Mouse (Mus musculus) cerebellum, postnatal 25 days (tissue): ENCODE results near the gene Cyp2w1.
"Not testable (repeated sequence)": the region's sequence is repeated elsewhere in the genome, so short reads cannot be mapped to it uniquely, and the experiment has no call there.

ENCODE experiments used
- DNase-seq, 2 experiments: peaks; one replicate each; pipeline ENCODE4 v3.0.0; 2021; ENCODE audit warnings: mixed read lengths in 2 of 2

Cyp2w1 gene

DNA sequence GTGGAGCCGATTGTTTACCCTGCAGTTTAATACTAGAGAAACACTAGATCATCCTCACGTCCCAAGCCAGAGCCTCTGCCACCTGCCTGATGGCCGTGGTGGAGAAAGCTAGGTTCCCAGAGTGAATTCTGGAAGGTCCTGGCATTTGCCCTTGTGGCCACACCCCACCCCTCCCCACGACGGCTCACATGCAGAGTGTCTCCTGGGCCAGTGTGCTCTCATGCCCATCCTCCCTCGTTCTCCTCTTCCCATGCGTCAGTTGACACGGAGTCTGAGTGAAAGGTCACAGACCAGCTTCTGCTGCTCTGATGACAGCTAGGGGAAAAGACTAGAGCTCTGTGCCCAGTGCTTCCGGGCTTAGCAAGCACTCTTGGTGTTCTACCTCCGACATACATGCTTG lies 32.1 kb downstream of the Cyp2w1 start:
- no peak for DNase-seq

DNA sequence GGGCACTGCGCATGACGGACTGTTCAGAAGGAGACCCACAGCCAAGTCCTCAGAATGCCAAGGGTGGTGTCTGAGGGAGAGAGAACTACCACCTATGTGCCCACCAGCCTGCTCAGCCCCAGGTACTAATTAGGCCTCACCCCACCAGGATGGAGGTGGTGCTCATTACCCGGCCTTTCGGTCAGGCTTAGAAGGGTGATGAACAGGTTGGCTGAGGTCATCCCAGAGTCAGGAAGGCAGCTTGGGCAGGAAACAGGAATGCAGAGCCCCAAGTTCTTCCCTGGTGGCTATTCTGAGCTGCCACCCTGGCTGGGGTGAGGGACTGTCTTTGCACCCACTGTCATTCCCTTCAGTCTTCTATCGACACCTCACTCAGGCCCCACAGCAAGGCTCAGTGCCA lies 33.6 kb downstream of the Cyp2w1 start:
- no peak for DNase-seq

DNA sequence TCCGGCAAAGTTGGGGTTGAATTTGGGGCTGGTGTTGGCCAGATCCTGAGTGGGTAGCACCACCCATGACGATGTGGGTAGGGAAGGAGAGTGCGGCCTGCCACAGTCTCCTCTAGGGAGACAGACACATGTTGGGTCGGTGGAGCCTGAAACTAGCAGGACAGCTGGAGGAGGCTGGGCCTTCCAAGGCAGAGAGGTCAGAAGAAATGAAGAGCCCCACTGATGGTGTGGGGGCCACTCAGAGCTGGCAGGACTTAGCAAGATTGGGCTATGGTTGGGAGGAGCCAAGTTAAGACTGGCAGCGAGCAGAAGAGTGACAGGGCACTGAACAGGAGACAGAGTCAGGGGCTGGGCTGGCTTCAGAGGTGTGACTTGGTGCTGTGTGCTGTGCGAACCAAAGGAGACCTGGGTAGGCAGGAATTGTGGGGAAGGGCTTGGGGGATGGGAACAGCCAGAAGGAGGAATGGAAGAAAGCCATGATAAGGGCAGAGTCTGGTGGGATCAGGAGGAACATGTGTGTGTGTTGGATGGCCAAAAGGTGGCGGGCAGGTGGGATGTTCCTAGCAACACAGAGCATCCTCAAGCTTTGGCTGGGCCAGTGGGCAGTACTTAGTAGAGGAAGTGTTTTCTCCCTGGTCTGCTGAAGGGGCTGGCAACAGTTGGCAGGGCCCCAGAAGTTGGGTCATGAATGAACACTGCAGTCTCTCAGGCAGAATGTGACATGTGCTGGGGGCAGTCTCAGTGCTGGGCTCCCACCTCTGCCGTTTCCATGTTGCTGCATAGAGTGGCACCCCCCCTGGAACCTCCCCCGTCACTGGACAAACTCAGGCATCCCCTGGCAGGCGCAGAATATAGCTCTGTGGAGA lies 35.1 kb downstream of the Cyp2w1 start:
- DNase-seq = peak in 1 of 2 experiments; percentile 53

GRCm38 (mm10) chr5:139388195-139388570 lies 35.8 kb downstream of the Cyp2w1 start:
- DNase-seq = no peak

GRCm38 (mm10) chr5:139388694-139389675 lies 36.6 kb downstream of the Cyp2w1 start:
- DNase-seq = no peak

DNA sequence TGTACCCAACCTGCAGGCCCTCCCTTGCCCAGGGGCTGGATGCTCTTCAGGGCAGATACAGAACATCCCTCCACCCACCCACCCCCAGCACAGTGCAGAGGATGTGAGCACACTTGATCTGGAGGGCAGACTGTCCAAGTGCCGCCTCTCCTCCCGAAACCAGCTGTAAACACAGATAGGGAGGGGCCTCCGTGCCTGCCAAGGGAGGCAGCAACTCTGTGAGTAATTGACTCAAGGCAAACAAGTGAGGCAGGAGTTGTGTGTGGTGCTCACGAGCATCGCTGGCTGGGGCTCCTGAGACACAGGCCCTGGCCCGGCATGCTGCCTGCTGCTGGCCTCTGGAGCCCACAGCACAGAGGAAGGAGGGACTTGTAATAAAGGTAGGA lies 37.3 kb downstream of the Cyp2w1 start:
- no peak for DNase-seq

DNA sequence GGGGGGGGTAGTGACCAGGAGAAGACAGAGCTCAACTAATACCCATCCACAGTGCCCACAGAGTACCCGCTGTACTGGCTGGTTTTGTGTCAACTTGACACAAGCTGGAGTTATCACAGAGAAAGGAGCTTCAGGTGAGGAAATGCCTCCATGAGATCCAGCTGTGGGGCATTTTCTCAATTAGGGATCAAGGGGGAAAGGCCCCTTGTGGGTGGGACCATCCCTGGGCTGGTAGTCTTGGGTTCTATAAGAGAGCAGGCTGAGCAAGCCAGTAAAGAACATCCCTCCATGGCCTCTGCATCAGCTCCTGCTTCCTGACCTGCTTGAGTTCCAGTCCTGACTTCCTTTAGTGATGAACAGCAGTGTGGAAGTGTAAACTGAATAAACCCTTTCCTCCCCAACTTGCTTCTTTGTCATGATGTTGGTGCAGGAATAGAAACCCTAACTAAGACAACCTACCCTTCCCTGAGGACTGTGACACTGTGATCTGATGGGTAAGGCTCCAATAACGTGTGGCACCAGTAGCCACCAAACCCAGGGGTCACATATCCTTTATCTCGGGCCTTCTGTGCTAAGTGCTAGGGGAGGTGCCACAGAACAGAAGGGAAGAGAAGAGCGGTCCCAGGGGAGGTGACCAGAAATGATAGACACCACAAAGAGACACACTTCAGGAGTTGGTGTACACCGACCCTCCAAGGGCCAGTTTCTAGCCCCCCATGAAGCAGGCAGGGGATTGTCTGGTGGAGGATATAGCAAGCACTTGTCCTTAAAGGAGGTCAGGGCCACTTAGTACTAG lies 38.1 kb downstream of the Cyp2w1 start:
- DNase-seq = not testable (repeated sequence)

DNA sequence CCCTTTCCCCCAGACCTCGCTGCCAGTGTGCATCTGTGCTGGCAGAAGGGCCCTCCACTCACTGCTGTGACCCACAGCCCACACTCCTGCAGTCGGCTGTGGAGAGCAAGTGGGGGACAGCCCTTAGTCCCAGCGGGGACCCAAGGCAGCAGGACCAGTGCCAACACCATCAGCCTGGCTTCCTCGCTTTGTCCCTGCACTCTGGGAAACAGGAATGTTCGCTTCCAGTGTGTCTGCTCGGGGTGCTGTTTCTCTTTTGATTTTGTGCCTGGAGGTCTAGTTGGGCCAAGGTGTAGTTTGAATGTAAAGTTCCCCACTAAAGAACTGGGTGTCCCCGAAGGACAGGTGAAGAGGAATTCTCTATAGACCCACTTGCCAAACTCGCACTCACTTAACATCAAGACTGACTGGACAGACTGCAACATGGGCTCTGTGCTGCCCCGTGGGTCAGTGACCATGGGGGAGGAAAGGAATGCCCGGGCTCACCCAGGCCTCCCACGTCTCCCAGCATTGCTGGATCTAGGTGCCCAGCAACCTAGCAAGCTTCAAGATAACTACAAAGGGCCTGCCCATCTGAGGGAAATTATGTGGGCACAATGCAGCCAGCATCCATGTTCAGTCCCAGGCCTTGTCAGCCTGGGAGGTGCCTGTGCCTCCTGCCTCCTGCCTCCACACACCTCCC lies 39.0 kb downstream of the Cyp2w1 start:
- DNase-seq = peak; percentile 64 to 73

GRCm38 (mm10) chr5:139392219-139393196 lies 40.1 kb downstream of the Cyp2w1 start:
- no peak for DNase-seq

- DNase-seq = no peak
Measured at GRCm38 (mm10) chr5:139393197-139393588, 40.8 kb downstream of the Cyp2w1 start.

GRCm38 (mm10) chr5:139394399-139394798 lies 42.0 kb downstream of the Cyp2w1 start:
- DNase-seq = no peak

DNA sequence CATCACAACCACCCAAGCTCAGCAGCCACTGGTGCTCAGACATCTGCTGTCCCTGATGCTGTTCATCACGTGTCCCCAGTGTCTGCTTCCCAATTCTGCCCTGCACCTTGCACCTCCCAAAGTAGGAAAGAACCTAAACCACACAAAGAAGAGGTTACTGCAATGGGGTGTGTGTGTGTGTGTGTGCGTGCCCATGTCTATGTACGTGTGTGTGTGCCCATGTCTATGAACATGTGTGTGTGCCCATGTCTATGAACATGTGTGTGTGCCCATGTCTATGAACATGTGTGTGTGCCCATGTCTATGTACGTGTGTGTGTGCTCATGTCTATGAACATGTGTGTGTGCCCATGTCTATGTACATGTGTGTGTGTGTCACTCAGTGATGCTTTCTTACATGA lies 43.1 kb downstream of the Cyp2w1 start:
- DNase-seq = no peak

DNA sequence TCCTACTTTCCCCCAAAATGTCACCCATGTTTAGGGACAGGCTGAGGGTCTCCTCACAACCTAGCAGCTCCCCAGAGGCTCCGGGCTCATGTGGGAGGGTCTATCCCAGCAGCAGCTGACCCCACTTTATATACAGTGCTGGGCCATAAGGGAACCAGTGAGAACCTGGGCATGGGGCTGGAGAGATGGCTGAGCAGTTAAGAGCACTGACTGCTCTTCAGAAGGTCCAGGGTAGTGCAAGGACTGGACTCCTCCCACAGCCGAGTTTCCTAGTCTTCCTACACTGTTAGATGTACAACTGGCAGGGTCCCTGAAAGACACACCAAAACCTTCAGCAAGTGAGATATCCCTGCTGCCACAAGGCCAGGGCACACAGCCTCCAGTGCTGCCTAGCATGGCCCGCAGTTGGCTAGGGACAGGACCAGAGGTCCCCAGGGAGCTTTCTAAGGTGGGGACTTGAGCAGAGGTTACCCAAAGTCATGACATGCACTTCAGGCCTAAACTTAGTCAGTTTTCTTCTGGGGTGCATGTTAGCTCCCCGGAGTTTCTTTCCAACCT lies 45.0 kb downstream of the Cyp2w1 start:
- DNase-seq = no peak

DNA sequence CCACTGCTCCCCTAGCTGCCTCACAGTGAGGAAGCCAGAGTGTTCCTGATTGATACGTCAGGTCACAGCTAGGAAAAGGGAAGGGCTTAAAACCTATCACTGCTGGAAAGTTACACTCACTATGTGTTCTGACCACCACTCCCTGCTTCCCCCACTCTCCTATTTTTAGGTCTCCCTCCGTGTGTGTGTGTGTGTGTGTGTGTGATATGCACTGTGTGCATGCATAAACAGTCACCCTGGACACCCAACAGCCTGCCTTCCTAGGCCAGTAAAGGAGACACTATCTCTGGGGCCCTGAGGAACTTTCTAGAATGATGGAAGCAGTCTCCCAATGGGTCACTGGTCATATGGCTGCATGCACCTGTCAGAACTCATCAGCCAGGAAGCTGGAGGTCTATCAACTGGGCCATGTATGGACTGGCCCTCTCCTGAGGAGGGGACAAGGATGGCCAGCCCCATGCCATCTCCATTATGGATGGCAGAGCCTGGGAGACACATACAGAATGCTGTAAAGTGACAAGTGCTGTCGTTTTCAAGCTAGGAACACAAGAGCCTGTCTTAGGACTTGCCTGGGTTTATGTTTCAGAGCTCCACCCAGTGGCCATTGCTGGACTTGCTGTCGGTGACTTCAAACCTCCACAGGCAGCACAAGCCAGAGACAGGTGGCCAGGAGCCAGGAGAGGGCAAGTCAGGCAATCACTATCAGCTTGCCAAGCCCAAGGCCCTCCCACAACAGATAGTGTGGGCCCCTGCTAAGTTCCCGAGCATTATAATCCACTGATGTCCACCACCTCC lies 45.7 kb downstream of the Cyp2w1 start:
- DNase-seq = peak; percentile 98

- no peak for DNase-seq
Measured at GRCm38 (mm10) chr5:139398786-139399185, 46.4 kb downstream of the Cyp2w1 start.

GRCm38 (mm10) chr5:139399991-139400390 lies 47.6 kb downstream of the Cyp2w1 start:
- DNase-seq = peak; percentile 71 to 78

- DNase-seq = no peak
Measured at GRCm38 (mm10) chr5:139402106-139402505, 49.7 kb downstream of the Cyp2w1 start.

- no peak for DNase-seq
Measured at GRCm38 (mm10) chr5:139403692-139404260, 51.4 kb downstream of the Cyp2w1 start.

DNA sequence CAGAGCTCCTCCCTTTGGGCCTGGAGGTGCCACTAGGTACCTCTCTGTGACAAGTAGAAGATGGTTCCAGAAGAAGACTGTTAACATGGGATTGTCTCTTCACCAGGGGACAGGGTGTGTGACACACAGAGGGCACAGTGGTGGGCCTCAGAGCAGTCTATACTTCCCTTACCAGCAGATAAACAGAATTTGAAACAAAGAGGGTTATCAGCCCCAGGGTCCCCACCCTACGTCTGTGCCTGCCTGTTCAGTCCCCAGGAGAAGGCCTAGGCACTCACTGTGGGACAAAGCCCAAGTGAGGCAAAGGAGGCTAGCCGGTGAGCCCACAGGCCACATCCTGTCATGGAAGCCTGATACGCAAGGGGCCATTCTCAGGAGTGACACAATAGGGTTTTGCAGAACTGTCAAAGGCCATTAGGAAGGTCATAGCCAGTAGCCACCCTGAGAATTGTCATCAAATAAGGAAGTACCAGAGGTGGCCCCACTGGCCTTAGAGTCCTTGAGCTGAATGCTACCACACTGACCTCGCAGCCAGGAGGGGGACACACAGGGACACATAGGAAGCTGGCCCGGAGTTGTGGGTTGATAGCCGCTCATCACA lies 52.5 kb downstream of the Cyp2w1 start, which contains the start of gene C130050O18Rik:
Gene C130050O18Rik (plus strand): TSS at position 480 of the 601 bp plus-strand sequence.
- DNase-seq = no peak
